Mouse (Mus musculus) stomach, postnatal 0 days (tissue): ENCODE results near the gene Rhobtb1.

Experiments
- CTCF ChIP-seq: IDR thresholded peaks from 2 replicates; pipeline ENCODE4 v1.5.1; 2016; ENCODE audit warnings: antibody characterized with exemption, low read depth, mild to moderate bottlenecking, moderate library complexity
- EP300 ChIP-seq: optimal IDR thresholded peaks from 2 replicates; pipeline ENCODE3; 2016; ENCODE audit warnings: antibody characterized with exemption

DNA sequence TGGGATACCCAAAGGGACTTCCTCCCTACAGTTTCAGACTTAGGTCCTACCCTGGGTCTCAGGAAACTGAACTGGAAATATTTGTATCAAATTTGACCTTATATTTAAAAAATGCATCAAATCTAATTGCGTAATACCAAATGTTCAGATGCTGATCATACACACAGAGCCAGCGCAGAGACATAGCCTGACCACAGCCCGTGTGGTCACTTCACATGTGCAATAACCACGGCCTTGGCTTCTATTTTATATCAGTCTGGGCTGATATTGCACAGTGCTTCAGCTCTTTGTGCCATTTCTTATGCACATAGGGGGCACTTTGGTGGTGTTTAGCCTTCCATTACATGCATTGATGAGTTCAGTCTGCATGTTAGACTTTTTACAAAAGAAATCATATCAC, 72.0 kb downstream of the Rhobtb1 start:
- no peak for TF ChIP-seq CTCF
- no peak for TF ChIP-seq EP300
